Mouse (Mus musculus) right cerebral cortex, postnatal 4 days (tissue): ENCODE data around the gene Wdhd1.
A peak's percentile ranks its signal among the peaks of the same experiment; 100 is the strongest.
"Not testable (repeated sequence)": the region's sequence is repeated elsewhere in the genome, so short reads cannot be mapped to it uniquely, and the experiment has no call there.

Source experiments
- DNase-seq: peaks from one replicate; pipeline ENCODE4 v3.0.0-alpha.2; 2022

Wdhd1 gene

GRCm38 (mm10) chr14:47276637-47277393 is at the start of gene Wdhd1, which contains the start of gene Socs4:
Wdhd1 (minus strand) TSS chr14:47276857.
Socs4 (plus strand) TSS chr14:47276931.
- DNase-seq, result peak; percentile 88

- no peak for DNase-seq
Measured at GRCm38 (mm10) chr14:47325965-47326761, 49.5 kb upstream of the Wdhd1 start.

DNA sequence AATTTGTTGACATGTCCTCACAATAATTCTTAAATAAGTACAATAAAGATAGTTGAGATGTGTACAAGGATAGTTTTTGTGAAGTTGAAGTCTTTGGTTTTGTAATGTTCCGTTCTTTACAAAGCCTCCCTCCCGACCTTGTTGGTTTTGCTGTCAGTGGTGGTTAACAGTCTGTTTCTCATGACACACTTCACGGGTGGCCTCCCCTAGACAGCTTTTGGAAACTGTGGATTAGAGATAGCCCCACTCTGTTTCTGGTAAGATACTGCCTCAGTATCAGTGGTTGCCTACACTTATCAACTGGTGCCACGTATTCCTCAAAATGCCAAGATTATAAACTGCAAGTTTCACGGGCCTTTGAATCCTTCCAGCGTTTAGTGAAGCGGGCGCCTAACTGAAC is 44.9 kb upstream of the Wdhd1 start:
- DNase-seq, result not testable (repeated sequence)

GRCm38 (mm10) chr14:47319362-47319761 is 42.7 kb upstream of the Wdhd1 start:
- DNase-seq, result no peak

DNA sequence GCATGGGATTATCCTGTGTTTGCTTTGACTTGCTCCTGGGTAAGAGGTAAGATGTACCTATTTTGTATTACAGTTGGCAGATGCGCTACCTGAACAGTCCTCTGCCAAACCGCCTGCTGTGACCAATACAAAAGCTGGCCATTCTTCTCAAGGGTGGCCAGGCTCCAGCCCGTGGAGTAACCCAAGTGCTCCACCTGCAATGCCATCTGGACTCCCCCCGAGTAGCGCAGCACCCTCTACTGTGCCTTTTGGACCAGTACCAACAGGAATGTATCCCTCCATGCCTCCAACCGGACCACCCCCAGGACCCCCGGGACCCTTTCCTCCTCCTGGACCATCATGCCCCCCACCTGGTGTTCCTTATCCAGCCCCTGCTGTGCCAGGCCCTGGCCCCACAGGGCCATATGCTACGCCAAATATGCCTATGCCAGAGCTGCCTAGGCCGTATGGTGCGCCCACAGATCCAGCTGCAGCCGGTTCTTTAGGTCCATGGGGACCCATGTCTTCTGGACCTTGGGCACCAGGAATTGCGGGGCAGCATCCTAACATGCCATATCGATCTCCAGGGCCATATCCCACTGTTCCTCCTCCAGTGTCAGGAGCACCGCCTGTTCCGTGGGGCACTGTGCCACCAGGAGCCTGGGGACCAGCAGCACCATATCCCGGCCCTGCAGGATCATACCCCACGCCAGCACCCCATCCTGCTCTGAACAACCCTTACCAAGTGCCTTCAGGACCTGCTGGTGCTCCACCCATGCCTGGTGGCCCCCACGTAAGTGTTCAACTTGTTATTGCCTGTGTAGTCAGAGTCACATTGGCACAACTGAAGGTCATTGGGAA is 33.9 kb upstream of the Wdhd1 start:
- DNase-seq, result no peak

DNA sequence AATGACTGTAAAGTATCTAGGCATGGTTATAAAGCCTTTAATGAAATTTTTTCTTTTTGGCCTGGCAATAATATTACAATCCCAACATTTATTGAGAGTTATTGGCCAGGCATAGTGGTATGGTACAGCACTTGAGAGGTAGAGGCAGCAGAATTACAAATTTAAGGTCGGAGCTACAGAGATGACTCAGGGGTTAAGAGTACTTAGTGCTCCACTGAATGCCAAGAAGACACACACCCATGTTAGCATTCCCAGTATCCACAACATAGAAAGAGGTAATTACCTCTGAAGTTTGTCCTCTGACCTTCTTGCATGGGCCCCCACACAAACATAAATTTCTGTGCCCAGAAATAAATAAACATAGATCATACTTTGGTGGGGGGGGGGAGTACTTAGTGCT is 32.4 kb upstream of the Wdhd1 start:
- DNase-seq, result no peak

GRCm38 (mm10) chr14:47307669-47308068 is 31.0 kb upstream of the Wdhd1 start:
- no peak for DNase-seq

GRCm38 (mm10) chr14:47305933-47306332 is 29.3 kb upstream of the Wdhd1 start:
- DNase-seq, result no peak

- no peak for DNase-seq
Measured at GRCm38 (mm10) chr14:47304814-47305405, 28.3 kb upstream of the Wdhd1 start.

GRCm38 (mm10) chr14:47302885-47303680 is 26.4 kb upstream of the Wdhd1 start:
- no peak for DNase-seq

- no peak for DNase-seq
Measured at GRCm38 (mm10) chr14:47298819-47299261, 22.2 kb upstream of the Wdhd1 start.

DNA sequence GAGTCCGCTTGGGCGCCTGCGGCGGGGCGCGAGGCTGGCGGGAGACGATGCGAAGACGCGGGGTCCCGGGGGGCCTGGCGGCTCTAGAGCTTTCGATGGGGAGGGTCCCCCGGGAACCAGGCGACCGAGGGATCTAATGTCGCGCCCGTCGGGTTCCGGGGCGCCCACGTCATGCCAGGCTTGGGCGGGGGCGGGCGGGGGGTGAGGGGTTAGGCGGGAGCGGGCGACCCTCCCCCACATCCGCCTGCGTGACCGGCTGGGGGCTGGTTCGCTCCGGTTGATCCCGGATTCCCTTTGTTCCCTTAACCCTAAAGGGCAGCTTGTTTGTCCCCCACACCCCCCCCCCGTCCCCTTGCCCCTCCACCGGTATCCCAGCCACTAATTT is 21.7 kb upstream of the Wdhd1 start:
- no peak for DNase-seq

GRCm38 (mm10) chr14:47297785-47298407 is 21.2 kb upstream of the Wdhd1 start, which contains the start of gene Mapk1ip1l:
Mapk1ip1l (plus strand) TSS chr14:47298266.
- peak; percentile 93 for DNase-seq

GRCm38 (mm10) chr14:47296232-47296631 is 19.6 kb upstream of the Wdhd1 start:
- no peak for DNase-seq

GRCm38 (mm10) chr14:47294136-47294535 is 17.5 kb upstream of the Wdhd1 start:
- DNase-seq, result no peak

GRCm38 (mm10) chr14:47291772-47292171 is 15.1 kb upstream of the Wdhd1 start:
- no peak for DNase-seq

DNA sequence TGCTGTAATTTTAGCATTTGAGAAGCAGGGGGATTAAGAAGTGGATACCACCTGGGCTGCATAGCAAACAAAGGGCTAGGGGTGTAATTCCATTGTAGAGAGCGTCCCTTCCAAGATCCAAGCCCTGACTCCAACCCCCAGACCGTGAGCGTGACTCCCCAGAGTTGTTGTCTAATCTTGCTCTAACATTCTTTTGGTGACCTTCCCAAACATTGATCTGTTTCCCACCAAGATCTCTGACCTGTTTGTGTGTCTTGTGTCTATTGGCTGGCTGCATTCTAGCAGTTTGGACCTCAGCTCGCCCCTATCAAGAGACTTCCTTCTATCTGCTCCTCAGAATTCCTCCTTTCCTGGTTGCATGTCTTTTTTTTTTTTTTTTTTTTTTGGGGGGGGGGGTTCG is 10.4 kb upstream of the Wdhd1 start:
- no peak for DNase-seq

GRCm38 (mm10) chr14:47286215-47286614 is 9.6 kb upstream of the Wdhd1 start:
- DNase-seq, result no peak

DNA sequence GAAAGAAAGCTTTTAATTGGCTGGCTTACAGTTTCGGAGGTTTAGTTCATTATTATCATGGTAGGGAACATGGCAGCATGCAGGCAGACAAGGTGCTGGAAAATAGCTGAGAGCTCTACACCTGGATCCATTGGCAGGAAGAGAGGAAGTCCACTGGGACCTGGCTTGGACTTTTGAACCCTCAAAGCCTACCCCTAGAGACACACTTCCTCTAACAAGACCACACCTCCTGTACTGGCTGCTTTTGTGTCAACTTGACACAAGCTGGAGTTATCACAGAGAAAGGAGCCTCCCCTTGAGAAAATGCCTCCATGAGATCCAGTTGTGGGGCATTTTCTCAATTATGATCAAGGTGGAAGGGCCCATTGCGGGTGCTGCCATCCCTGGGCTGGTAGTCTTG is 8.6 kb upstream of the Wdhd1 start:
- no peak for DNase-seq

DNA sequence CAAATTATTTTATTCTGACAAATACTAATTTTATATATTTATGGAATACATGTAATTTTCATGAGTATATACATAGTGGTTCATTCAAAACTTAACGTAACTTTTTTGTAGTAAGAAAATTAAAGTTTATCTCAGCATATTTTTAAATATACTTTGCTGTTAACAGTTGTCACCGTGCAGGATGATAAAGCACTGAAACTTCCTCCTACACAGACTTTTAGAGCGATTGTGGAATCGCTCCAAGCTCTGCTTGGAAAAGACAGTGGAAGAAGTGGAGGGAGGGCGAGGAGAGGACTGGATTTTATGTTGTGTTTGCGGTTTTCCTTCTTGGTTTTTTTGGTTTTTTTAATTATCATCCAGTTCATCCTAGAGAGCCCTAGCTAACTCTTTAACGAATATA is 6.9 kb upstream of the Wdhd1 start:
- no peak for DNase-seq

GRCm38 (mm10) chr14:47281535-47281934 is 4.9 kb upstream of the Wdhd1 start:
- DNase-seq, result no peak
